Comparison of ENCODE assay signal across 21 mouse cellular contexts in the genomic region with DNA sequence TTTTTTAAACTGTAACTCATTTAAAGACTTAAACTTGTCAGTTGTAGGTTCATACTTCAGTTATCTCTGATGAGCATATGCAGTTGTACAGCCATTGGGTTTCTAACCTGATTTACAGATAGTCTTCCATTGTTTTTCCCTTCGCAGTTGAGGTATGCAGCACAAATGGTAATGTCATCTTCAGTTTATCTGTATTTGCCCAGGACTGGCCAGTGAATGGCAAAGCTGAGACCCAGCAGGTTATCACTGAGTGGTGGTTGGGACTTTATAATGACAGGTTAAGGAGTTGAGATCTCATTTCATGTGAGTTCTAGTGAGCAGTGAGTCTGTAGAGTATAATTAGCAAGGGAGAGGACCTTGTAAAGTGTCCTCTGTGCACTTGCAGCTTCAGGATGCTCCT. TPM values are rescaled to one million over a fixed set of nuclear protein-coding genes. Genes with fewer than 3 reads are reported as not detected.
A peak's percentile ranks its signal among the peaks of the same experiment; 100 is the strongest.
DNase-seq lines count a peak whose midpoint lies in the region; ATAC-seq and TF ChIP-seq lines count a peak whose summit lies in the region.
"Had no signal": no experiment of that assay in that cellular context is flagged by ENCODE, and none has a peak within 500 bp of the region (broad histone marks: within the 10 kb centered on the region; RNA-seq: fewer than 3 reads in every experiment).

No protein-coding gene starts in this region.

- 43% methylated on average over 1 of the region's 1 CpGs for WGBS in heart, embryonic 12.5 days
- WGBS in heart, embryonic 11.5 days (ENCODE audit: insufficient replicate concordance) = 49% methylated on average over 1 of the region's 1 CpGs
- WGBS in liver, embryonic 11.5 days = 40% methylated on average over 1 of the region's 1 CpGs
- WGBS in liver, embryonic 15.5 days (ENCODE audit: insufficient replicate concordance) = 19% methylated on average over 1 of the region's 1 CpGs
- 93% methylated on average over 1 of the region's 1 CpGs for WGBS in forebrain, postnatal 0 days

- peaks cover 46% of the 10 kb centered on the region for H3K4me1 ChIP-seq in heart, embryonic 12.5 days (replicated peaks)
- peaks cover 48% of the 10 kb centered on the region for H3K4me1 ChIP-seq in heart, embryonic 11.5 days (ENCODE audit: control insufficient read depth, insufficient read depth, low read length)
- peaks cover 55% of the 10 kb centered on the region for H3K4me1 ChIP-seq in liver, embryonic 11.5 days (replicated peaks; ENCODE audit: control insufficient read depth, insufficient read depth, low read length)
- H3K4me1 ChIP-seq in liver, embryonic 15.5 days (replicated peaks) = peaks cover 73% of the 10 kb centered on the region
- peaks cover 15% of the 10 kb centered on the region; the same call in 1 of the 2 replicates for H3K4me1 ChIP-seq in forebrain, postnatal 0 days (ENCODE audit: insufficient read depth)

- H3K4me3 ChIP-seq in heart, embryonic 12.5 days = no peak overlapping the region
- no peak overlapping the region for H3K4me3 ChIP-seq in heart, embryonic 11.5 days (ENCODE audit: low read depth, low read length)
- 0 out of 2 replicates have a peak overlapping the region, but pooled peaks have one; percentile 5 for H3K4me3 ChIP-seq in liver, embryonic 11.5 days (ENCODE audit: low read depth, low read length)
- no peak overlapping the region for H3K4me3 ChIP-seq in liver, embryonic 15.5 days (replicated peaks)
- no peak overlapping the region for H3K4me3 ChIP-seq in forebrain, postnatal 0 days (ENCODE audit: low read depth, low read length)
- H3K4me3 ChIP-seq: embryonic facial prominence, embryonic 13.5 days; forebrain, embryonic 12.5 days; hindbrain, embryonic 12.5 days had no signal

- H3K9ac ChIP-seq in heart, embryonic 12.5 days = no peak overlapping the region
- no peak overlapping the region for H3K9ac ChIP-seq in heart, embryonic 11.5 days (ENCODE audit: low read depth, low read length)
- H3K9ac ChIP-seq in liver, embryonic 11.5 days (ENCODE audit: low read depth, low read length) = peak overlapping the region; percentile 34; the same call in 1 of the 2 replicates
- H3K9ac ChIP-seq in liver, embryonic 15.5 days = no peak overlapping the region
- H3K9ac ChIP-seq in forebrain, postnatal 0 days = no peak overlapping the region
- H3K9ac ChIP-seq: embryonic facial prominence, embryonic 13.5 days; forebrain, embryonic 12.5 days; hindbrain, embryonic 12.5 days had no signal

- H3K27ac ChIP-seq in heart, embryonic 12.5 days (ENCODE audit: poor library complexity, severe bottlenecking) = peak overlapping the region; percentile 23; the same call in 1 of the 2 replicates
- no peak overlapping the region for H3K27ac ChIP-seq in heart, embryonic 11.5 days (ENCODE audit: low read depth, low read length)
- peak overlapping the region; percentile 92 for H3K27ac ChIP-seq in liver, embryonic 11.5 days (ENCODE audit: low read depth, low read length)
- peak overlapping the region; percentile 76 for H3K27ac ChIP-seq in liver, embryonic 15.5 days (replicated peaks)
- H3K27ac ChIP-seq in forebrain, postnatal 0 days (ENCODE audit: low read depth, low read length) = no peak overlapping the region
- H3K27ac ChIP-seq: embryonic facial prominence, embryonic 13.5 days; forebrain, embryonic 12.5 days; hindbrain, embryonic 12.5 days had no signal

- no peak overlapping the region for H3K4me2 ChIP-seq in heart, embryonic 12.5 days
- H3K4me2 ChIP-seq in heart, embryonic 11.5 days = no peak overlapping the region
- peak overlapping the region; percentile 56 for H3K4me2 ChIP-seq in liver, embryonic 11.5 days
- H3K4me2 ChIP-seq in liver, embryonic 15.5 days = peak overlapping the region; percentile 35
- H3K4me2 ChIP-seq in forebrain, postnatal 0 days (ENCODE audit: low read depth) = no peak overlapping the region
- H3K4me2 ChIP-seq: embryonic facial prominence, embryonic 13.5 days; forebrain, embryonic 12.5 days; hindbrain, embryonic 12.5 days had no signal

- no peak for TF ChIP-seq CTCF in forebrain, postnatal 0 days (IDR thresholded peaks at IDR 0.05; ENCODE audit: low read depth)

- no peaks in the 10 kb centered on the region for H3K27me3 ChIP-seq in heart, embryonic 12.5 days (replicated peaks)
- no peaks in the 10 kb centered on the region for H3K27me3 ChIP-seq in heart, embryonic 11.5 days (ENCODE audit: control insufficient read depth, insufficient read depth, low read length)
- H3K27me3 ChIP-seq in liver, embryonic 11.5 days (replicated peaks; ENCODE audit: control insufficient read depth, insufficient read depth, low read length) = no peaks in the 10 kb centered on the region
- no peaks in the 10 kb centered on the region for H3K27me3 ChIP-seq in liver, embryonic 15.5 days
- no peaks in the 10 kb centered on the region for H3K27me3 ChIP-seq in forebrain, postnatal 0 days (ENCODE audit: insufficient read depth, low read length)
- H3K27me3 ChIP-seq: embryonic facial prominence, embryonic 13.5 days; forebrain, embryonic 12.5 days; hindbrain, embryonic 12.5 days had no signal

- no peak for DNase-seq in liver, embryonic 11.5 days (ENCODE audit: low spot score)
- no peak for DNase-seq in urinary bladder, postnatal 36 days (ENCODE audit: low spot score in 2 of 2)
- DNase-seq in forebrain, postnatal 0 days = no peak
- DNase-seq in frontal cortex, postnatal 36 days (ENCODE audit: low spot score in 2 of 2) = no peak
- DNase-seq: adrenal gland, adult 8-10 months; cerebellum, adult 11 months; cerebellum, adult 8-10 months; cerebellum, postnatal 14 days; gastrocnemius, postnatal 10 days; heart, postnatal 10 days; heart, postnatal 4 days had no signal

- ATAC-seq in heart, embryonic 12.5 days (ENCODE audit: insufficient number of reproducible peaks, low FRiP score) = peak; percentile 51; the same call in 1 of the 2 replicates
- ATAC-seq in heart, embryonic 11.5 days (replicated peaks; ENCODE audit: insufficient number of reproducible peaks, low FRiP score, low TSS enrichment) = no peak
- ATAC-seq in liver, embryonic 11.5 days (replicated peaks; ENCODE audit: low FRiP score) = peak; percentile 83
- ATAC-seq in liver, embryonic 15.5 days (ENCODE audit: insufficient read depth) = peak; percentile 64
- ATAC-seq in megakaryocyte-erythroid progenitor cell, adult 5-6 weeks (replicated peaks; ENCODE audit: low FRiP score, low TSS enrichment, poor library complexity, severe bottlenecking) = peak; percentile 73
- no peak for ATAC-seq in forebrain, postnatal 0 days
- ATAC-seq: hindbrain, embryonic 16.5 days had no signal

- 0 out of 2 replicates have a peak, but pooled peaks cover 2% of the 10 kb centered on the region for H3K36me3 ChIP-seq in heart, embryonic 12.5 days
- no peaks in the 10 kb centered on the region for H3K36me3 ChIP-seq in heart, embryonic 11.5 days (ENCODE audit: control insufficient read depth, insufficient read depth, low read length)
- H3K36me3 ChIP-seq in liver, embryonic 11.5 days (ENCODE audit: control insufficient read depth, insufficient read depth, low read length) = no peaks in the 10 kb centered on the region; the same call in 1 of the 2 replicates
- H3K36me3 ChIP-seq in liver, embryonic 15.5 days (replicated peaks) = peaks cover 6% of the 10 kb centered on the region
- H3K36me3 ChIP-seq in forebrain, postnatal 0 days (ENCODE audit: insufficient read depth) = no peaks in the 10 kb centered on the region
- H3K36me3 ChIP-seq: embryonic facial prominence, embryonic 13.5 days; forebrain, embryonic 12.5 days had no signal

- H3K9me3 ChIP-seq in heart, embryonic 12.5 days (replicated peaks) = no peaks in the 10 kb centered on the region
- H3K9me3 ChIP-seq in heart, embryonic 11.5 days (replicated peaks; ENCODE audit: control insufficient read depth, low read length) = no peaks in the 10 kb centered on the region
- H3K9me3 ChIP-seq in liver, embryonic 11.5 days (ENCODE audit: control insufficient read depth, low read length) = no peaks in the 10 kb centered on the region
- no peaks in the 10 kb centered on the region for H3K9me3 ChIP-seq in liver, embryonic 15.5 days (replicated peaks)
- no peaks in the 10 kb centered on the region for H3K9me3 ChIP-seq in forebrain, postnatal 0 days (ENCODE audit: low read length)
- H3K9me3 ChIP-seq: embryonic facial prominence, embryonic 13.5 days; forebrain, embryonic 12.5 days; hindbrain, embryonic 12.5 days had no signal

RNA-seq across cellular contexts. Expression of a gene that starts 12.0 kb away (rescaled TPM):
- 46.3 and 46.5 TPM in 2 replicates for polyA plus RNA-seq in heart, embryonic 12.5 days (2016; fragmentation: Nextera tagmentation; extraction: Ambion mirVana)
- polyA plus RNA-seq in heart, embryonic 11.5 days (2014; fragmentation: Nextera tagmentation; extraction: Ambion mirVana) = 43.7 and 54.9 TPM in 2 replicates
- 59.5 and 73.8 TPM in 2 replicates for polyA plus RNA-seq in liver, embryonic 11.5 days (2014; fragmentation: Nextera tagmentation; extraction: Ambion mirVana)
- polyA plus RNA-seq in liver, embryonic 15.5 days (2015; fragmentation: Nextera tagmentation; extraction: Ambion mirVana) = 28.7 and 30.0 TPM in 2 replicates
- total RNA-seq in megakaryocyte-erythroid progenitor cell, adult 5-6 weeks (2014; fragmentation: Nextera tagmentation) = 279 and 362 TPM in 2 replicates
- total RNA-seq in megakaryocyte-erythroid progenitor cell, adult 5-6 weeks (2017) = 189 and 195 TPM in 2 replicates
- 50.5 and 68.0 TPM in 2 replicates for total RNA-seq in forebrain, postnatal 0 days (2014; rRNA removed)
- 39.0 and 52.6 TPM in 2 replicates for polyA plus RNA-seq in forebrain, postnatal 0 days (2015; fragmentation: Nextera tagmentation; extraction: Ambion mirVana)

RNA-seq across cellular contexts. Expression of a gene that starts 41.7 kb away (rescaled TPM):
- polyA plus RNA-seq in heart, embryonic 12.5 days (2016; fragmentation: Nextera tagmentation; extraction: Ambion mirVana) = 0.20 TPM in 1 of 2 replicates, not detected in the other
- 0.10 TPM in 2 replicates for polyA plus RNA-seq in heart, embryonic 11.5 days (2014; fragmentation: Nextera tagmentation; extraction: Ambion mirVana)
- 1.6 and 1.8 TPM in 2 replicates for polyA plus RNA-seq in liver, embryonic 11.5 days (2014; fragmentation: Nextera tagmentation; extraction: Ambion mirVana)
- 1.4 and 1.8 TPM in 2 replicates for polyA plus RNA-seq in liver, embryonic 15.5 days (2015; fragmentation: Nextera tagmentation; extraction: Ambion mirVana)
- total RNA-seq in megakaryocyte-erythroid progenitor cell, adult 5-6 weeks (2014; fragmentation: Nextera tagmentation) = 0.37 and 1.7 TPM in 2 replicates
- 2.4 and 4.6 TPM in 2 replicates for total RNA-seq in megakaryocyte-erythroid progenitor cell, adult 5-6 weeks (2017)
- 0.77 and 0.86 TPM in 2 replicates for total RNA-seq in forebrain, postnatal 0 days (2014; rRNA removed)
- polyA plus RNA-seq in forebrain, postnatal 0 days (2015; fragmentation: Nextera tagmentation; extraction: Ambion mirVana) = 0.35 and 0.68 TPM in 2 replicates
- total RNA-seq: gastrocnemius, postnatal 4 days; heart, postnatal 4 days had no signal
- polyA plus RNA-seq: heart, embryonic 14.5 days had no signal

Comparison
In these comparisons a context has a peak if more than half of its experiments do, and no peak if none do; other contexts are left out.
1. ATAC-seq: peak in heart, embryonic 12.5 days (single experiment), liver, embryonic 11.5 days (single experiment), liver, embryonic 15.5 days (single experiment) and megakaryocyte-erythroid progenitor cell, adult 5-6 weeks (single experiment); none in heart, embryonic 11.5 days (single experiment) and forebrain, postnatal 0 days (single experiment).
2. H3K27ac ChIP-seq: peak in heart, embryonic 12.5 days (single experiment), liver, embryonic 11.5 days (single experiment) and liver, embryonic 15.5 days (single experiment); none in heart, embryonic 11.5 days (single experiment) and forebrain, postnatal 0 days (single experiment).
3. H3K4me2 ChIP-seq: peak in liver, embryonic 11.5 days (single experiment) and liver, embryonic 15.5 days (single experiment); none in heart, embryonic 12.5 days (single experiment), heart, embryonic 11.5 days (single experiment) and forebrain, postnatal 0 days (single experiment).